Mouse (Mus musculus) liver, embryonic 14.5 days (tissue): ENCODE results near the gene Gm42742.

Experiments
- CTCF ChIP-seq: IDR thresholded peaks from 2 replicates; pipeline ENCODE4 v1.5.1; 2016; ENCODE audit warnings: antibody characterized with exemption, low read depth, control low read depth
- EP300 ChIP-seq: IDR thresholded peaks from 2 replicates; pipeline ENCODE4 v1.6.1; 2016; ENCODE audit warnings: antibody characterized with exemption, low read depth

DNA sequence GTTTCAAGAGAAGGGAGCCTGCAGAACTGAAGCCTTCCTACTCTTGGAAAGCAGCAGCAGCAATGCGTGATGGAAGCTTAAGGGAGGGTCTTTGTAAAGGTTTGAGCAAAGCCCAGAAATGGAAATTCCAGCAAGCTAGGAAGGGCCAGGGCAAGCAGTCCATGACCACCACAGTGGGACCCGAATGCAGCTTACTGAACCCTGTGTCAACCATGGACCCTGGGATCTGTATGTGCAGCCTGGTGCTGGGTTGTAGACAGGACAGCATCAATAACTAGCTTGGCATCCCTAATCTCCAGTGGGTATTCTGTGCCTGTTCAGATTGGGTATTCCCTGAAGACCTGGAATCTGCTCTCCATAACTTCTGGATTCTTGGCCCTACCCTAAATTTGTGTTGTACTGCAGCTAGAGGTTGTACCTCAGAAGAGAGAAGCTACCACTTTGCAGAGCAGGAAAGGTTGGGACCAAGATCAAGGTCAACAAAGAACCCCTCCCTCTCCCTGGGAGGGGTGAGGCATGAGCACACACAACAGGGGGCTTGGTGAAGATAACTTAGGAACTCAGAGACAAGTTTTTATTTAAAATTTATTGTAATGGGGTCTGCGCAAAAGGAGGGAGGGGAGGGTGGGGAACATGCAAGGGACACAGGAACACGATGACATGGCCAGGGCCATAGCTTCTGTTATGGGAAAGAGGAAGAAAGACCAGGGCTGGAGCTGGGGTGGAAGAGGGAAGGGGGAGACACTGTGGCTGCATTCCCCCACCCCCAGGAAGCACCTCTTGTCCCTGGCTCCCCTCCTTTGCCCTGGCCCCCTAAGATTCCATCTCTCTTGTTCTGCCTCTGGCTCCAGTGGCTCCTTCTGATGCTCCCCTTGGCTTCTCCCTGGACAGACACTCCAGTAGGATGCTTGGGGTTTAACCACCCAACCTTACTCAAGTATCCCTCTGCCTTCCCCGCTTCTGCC is 948 bp upstream of the Gm42742 start:
- TF ChIP-seq CTCF (no peak), EP300 (no peak; the same call in 1 of the 2 replicates)
